Mouse (Mus musculus) heart, embryonic 10.5 days (tissue): Measurements from ENCODE around the gene Ppp4r3a. TPM values are rescaled to one million over a fixed set of nuclear protein-coding genes. Genes with fewer than 3 reads are reported as not detected.

Experiments
- DNase-seq: peaks from one replicate; pipeline ENCODE4 v3.0.0-alpha.2; 2017; ENCODE audit warnings: low spot score
- H3K27ac ChIP-seq: fragments of 300-500 bp; sonication (generic); 2 replicates; pipeline ENCODE4 v1.5.1; 2016; ENCODE audit warnings: mild to moderate bottlenecking
- H3K27me3 ChIP-seq: fragments of 300-500 bp; sonication (generic); 2 replicates; pipeline ENCODE4 v1.6.1; 2016; ENCODE audit warnings: mild to moderate bottlenecking; ENCODE audit not compliant: poor library complexity, insufficient read depth, severe bottlenecking
- H3K36me3 ChIP-seq: fragments of 300-500 bp; sonication (generic); 2 replicates; pipeline ENCODE4 v1.6.1; 2016; ENCODE audit warnings: mild to moderate bottlenecking, moderate library complexity
- H3K4me1 ChIP-seq: fragments of 300-500 bp; sonication (generic); 2 replicates; pipeline ENCODE4 v1.6.1; 2016; ENCODE audit warnings: mild to moderate bottlenecking
- H3K4me3 ChIP-seq: fragments of 300-500 bp; sonication (generic); 2 replicates; pipeline ENCODE4 v1.5.1; 2016; ENCODE audit warnings: mild to moderate bottlenecking, moderate library complexity
- H3K9me3 ChIP-seq: fragments of 300-500 bp; sonication (generic); 2 replicates; pipeline ENCODE4 v1.6.1; 2016; ENCODE audit warnings: mild to moderate bottlenecking, moderate library complexity
- WGBS: fragments of 180-500 bp; shearing (Covaris S2); methylation state at CpG from one replicate; pipeline ENCODE4 v1.1.7; 2016; 5-methylcytosine and 5-hydroxymethylcytosine counted together
- polyA plus RNA-seq: library from polyadenylated mRNA; unstranded; fragments of >200 nt; fragmentation: Nextera tagmentation; extraction: Ambion mirVana; gene quantifications from 2 replicates; pipeline ENCODE4 v1.2.1, GENCODE M21; 2016

Gene Ppp4r3a
- polyA plus RNA-seq, 1 experiment from 2014 or later, result 51.7 TPM

GRCm38 (mm10) chr12:101005665-101006420, 77.7 kb downstream of the Ppp4r3a start:
- no peak overlapping the region for H3K27ac ChIP-seq
- H3K4me3 ChIP-seq, result no peak overlapping the region
- DNase-seq, result no peak
- no peaks in the 10 kb centered on the region for H3K36me3 ChIP-seq
- peaks cover 84% of the 10 kb centered on the region for H3K27me3 ChIP-seq
- WGBS, result 79% methylated on average over 12 of the region's 12 CpGs
- H3K9me3 ChIP-seq, result no peaks in the 10 kb centered on the region
- peaks cover 32% of the 10 kb centered on the region for H3K4me1 ChIP-seq

DNA sequence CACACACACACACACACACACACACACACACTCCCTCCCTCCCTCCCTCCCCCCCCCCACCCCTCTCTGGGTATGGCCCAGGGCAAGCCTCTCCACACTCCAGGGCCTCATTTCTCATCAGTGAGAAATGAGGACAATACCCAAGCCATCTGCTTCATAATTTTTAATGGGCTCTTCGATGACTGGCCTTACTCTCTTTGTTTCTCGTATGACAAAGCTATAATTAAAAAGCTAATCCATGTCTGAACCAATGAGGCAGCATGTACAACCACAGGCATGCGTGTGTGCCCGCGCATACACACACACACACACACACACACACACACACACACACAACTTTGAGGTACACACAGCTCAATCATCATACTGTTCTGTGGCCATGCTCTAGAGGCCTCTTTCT, 78.5 kb downstream of the Ppp4r3a start:
- H3K27ac ChIP-seq, result no peak overlapping the region
- no peak overlapping the region for H3K4me3 ChIP-seq
- H3K9me3 ChIP-seq, result no peaks in the 10 kb centered on the region
- H3K36me3 ChIP-seq, result no peaks in the 10 kb centered on the region
- H3K4me1 ChIP-seq, result peaks cover 26% of the 10 kb centered on the region
- WGBS, result 94% methylated on average over 5 of the region's 5 CpGs
- H3K27me3 ChIP-seq, result peaks cover 84% of the 10 kb centered on the region
- DNase-seq, result no peak

GRCm38 (mm10) chr12:101002801-101003513, 80.5 kb downstream of the Ppp4r3a start:
- Histone ChIP-seq H3K27ac (peak overlapping the region; percentile 10; the same call in 1 of the 2 replicates), H3K36me3 (no peaks in the 10 kb centered on the region), H3K9me3 (no peaks in the 10 kb centered on the region), H3K27me3 (peaks cover 80% of the 10 kb centered on the region), H3K4me3 (no peak overlapping the region), H3K4me1 (peaks cover 34% of the 10 kb centered on the region)
- no peak for DNase-seq
- WGBS, result 54% methylated on average over 4 of the region's 4 CpGs

DNA sequence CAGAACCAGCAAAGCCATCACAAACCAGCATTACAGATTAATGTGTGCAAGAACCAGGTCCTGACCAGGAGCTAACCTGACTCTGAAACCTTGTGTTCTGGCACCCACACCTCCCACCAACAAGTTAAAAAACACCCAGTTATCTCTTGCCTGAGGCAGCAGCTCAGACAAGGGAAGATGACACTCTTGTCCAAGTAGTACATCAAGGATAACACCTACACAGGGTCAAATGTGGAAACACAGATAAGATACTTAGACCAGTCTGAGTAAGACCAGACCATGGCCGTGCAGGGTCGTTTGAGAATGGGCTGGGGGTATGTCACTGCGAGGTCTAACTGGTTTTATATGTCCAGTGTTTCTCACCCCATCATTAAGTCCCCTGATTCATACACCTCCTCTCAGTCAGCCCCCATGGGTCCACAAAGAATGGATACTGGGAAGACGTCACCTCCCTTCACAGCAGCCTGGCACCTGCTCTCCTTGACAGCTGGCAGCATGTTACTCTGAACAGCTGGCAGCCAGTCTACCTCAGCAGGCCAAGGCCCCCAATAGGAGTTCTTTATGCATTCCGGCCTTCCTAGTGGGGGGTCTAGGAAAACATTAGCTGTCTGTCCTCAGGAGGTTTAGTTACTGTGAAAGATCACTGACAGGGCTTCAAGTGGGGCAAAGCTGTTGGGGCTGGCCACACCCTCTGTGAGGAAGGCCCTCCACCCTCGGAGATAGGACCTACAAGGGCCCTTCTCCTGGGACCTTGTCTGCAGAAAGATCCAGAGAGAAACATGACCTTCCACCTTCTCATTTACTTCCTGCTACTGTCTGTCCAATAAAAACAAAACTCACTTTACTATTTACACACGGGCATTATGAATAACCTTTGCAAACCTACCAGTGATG, 84.2 kb downstream of the Ppp4r3a start:
- 0 out of 2 replicates have a peak overlapping the region, but pooled peaks have one; percentile 7 for H3K27ac ChIP-seq
- peaks cover 51% of the 10 kb centered on the region for H3K4me1 ChIP-seq
- no peak overlapping the region for H3K4me3 ChIP-seq
- DNase-seq, result no peak
- peaks cover 79% of the 10 kb centered on the region for H3K27me3 ChIP-seq
- WGBS, result 26% methylated on average over 7 of the region's 7 CpGs
- no peaks in the 10 kb centered on the region for H3K36me3 ChIP-seq
- H3K9me3 ChIP-seq, result no peaks in the 10 kb centered on the region

- no peak overlapping the region for H3K27ac ChIP-seq
- H3K4me1 ChIP-seq, result peaks cover 51% of the 10 kb centered on the region
- no peak overlapping the region for H3K4me3 ChIP-seq
- no peaks in the 10 kb centered on the region for H3K9me3 ChIP-seq
- peaks cover 79% of the 10 kb centered on the region for H3K27me3 ChIP-seq
- DNase-seq, result no peak
- H3K36me3 ChIP-seq, result no peaks in the 10 kb centered on the region
- WGBS, result 31% methylated on average over 8 of the region's 8 CpGs
Measured at GRCm38 (mm10) chr12:100998564-100998962, 84.9 kb downstream of the Ppp4r3a start.

DNA sequence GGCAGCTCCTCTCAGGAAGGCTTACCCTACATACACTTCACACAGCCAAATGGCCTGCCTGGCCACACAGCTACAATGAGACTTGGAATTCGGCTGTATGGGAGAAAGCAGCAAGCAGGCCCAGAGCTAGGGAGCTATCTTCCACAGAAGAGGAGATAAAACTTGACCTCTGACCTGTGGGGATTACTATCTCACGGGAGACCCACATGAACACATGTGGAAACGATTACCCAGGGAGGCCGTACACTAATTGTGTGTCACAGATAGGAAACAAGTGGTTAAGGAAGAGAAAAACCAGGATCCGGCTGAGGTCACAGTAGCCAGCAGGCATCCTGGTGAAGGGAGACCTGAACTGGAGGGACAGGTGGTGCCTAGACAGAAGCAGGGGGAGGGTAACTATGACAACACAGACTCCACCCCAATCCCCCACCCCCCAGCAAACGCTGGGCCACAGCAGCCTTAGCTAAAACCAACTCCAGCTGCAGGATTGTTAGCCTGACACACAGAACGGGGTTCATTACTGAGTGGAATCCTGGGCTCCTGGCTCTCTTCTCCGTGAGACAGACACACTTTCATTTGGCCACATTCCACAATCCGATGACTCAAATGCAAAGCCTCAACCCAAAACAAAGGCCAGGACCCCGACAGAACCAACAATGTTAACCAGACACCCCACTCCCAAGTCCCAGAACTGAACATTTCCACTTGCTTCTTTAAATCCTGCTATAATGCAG, 85.5 kb downstream of the Ppp4r3a start:
- Histone ChIP-seq H3K27me3 (peaks cover 79% of the 10 kb centered on the region), H3K36me3 (no peaks in the 10 kb centered on the region), H3K4me3 (no peak overlapping the region), H3K4me1 (peaks cover 51% of the 10 kb centered on the region), H3K9me3 (no peaks in the 10 kb centered on the region), H3K27ac (no peak overlapping the region)
- 12% methylated on average over 10 of the region's 10 CpGs for WGBS
- no peak for DNase-seq

DNA sequence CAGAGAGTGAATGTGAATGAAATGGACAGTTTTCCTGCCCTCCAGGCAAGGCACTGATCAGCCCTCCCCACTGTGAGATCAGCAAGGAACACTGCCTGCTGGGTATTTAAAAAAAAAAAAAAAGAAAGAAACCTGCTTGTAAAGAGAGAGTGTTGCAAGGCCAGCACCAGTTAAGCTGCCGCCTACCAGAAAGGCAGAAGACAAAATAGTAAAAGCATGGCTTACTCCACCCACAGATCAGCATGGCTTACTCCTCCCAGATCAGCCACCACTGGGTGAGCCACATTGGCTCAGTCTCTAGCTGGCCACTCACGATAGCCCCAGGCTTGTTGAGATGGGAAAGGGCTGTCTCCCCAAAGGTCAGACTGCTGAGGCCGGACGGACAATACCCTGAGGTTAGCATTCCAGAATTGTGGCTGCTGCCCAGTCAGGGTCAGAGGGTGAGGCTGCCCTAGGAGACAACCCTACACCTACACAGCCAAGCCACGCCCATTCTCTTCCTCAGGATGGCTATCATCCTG, 87.1 kb downstream of the Ppp4r3a start:
- Histone ChIP-seq H3K9me3 (no peaks in the 10 kb centered on the region), H3K36me3 (no peaks in the 10 kb centered on the region), H3K27me3 (peaks cover 79% of the 10 kb centered on the region), H3K4me1 (peaks cover 48% of the 10 kb centered on the region), H3K4me3 (no peak overlapping the region), H3K27ac (no peak overlapping the region)
- DNase-seq, result no peak
- 47% methylated on average over 5 of the region's 5 CpGs for WGBS

DNA sequence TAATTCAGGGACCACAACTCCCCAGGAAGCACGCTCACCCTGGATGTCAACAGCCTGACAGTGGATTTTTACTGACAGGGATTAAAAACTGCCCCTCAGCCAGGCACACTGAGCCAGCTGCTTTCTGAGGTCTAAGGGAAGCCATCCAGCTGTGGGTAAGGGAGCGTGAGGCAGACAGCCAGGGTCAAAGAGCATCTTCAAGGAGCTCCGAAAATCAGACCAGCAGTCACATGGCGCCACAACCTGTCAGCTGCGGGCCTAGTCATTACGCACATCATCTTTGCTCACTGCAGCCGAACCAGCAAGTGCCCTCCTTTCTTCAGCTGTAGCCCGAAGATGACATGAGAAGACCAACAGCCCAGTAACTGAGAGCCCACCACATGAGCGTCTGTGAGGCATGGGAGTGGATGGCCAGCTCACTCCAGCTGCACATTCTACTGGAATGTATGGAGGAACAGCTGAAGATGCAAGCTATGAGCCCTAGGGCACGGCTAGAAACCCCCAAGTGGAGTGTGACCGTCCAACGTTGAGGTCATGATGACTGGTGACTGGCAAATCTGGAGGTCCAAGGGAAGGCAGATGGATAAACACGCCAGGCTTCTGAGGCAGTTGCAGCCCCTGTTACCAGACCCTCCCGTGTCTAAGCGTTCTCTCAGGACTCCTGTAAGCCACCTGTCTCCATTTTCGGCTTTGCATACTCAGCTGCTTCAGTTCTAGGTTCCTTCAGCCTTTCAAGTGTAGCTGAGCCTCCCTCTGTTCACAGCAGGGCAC, 87.7 kb downstream of the Ppp4r3a start:
- H3K4me1 ChIP-seq, result peaks cover 48% of the 10 kb centered on the region
- no peaks in the 10 kb centered on the region for H3K36me3 ChIP-seq
- H3K4me3 ChIP-seq, result no peak overlapping the region
- H3K9me3 ChIP-seq, result no peaks in the 10 kb centered on the region
- peaks cover 79% of the 10 kb centered on the region for H3K27me3 ChIP-seq
- 60% methylated on average over 16 of the region's 16 CpGs for WGBS
- H3K27ac ChIP-seq, result no peak overlapping the region
- DNase-seq, result no peak

- Histone ChIP-seq H3K4me1 (peaks cover 56% of the 10 kb centered on the region), H3K27me3 (peaks cover 77% of the 10 kb centered on the region), H3K27ac (no peak overlapping the region), H3K36me3 (no peaks in the 10 kb centered on the region), H3K9me3 (no peaks in the 10 kb centered on the region), H3K4me3 (no peak overlapping the region)
- no peak for DNase-seq
- WGBS, result 88% methylated on average over 3 of the region's 3 CpGs
Measured at GRCm38 (mm10) chr12:100994140-100995015, 89.1 kb downstream of the Ppp4r3a start.

GRCm38 (mm10) chr12:100993146-100993545, 90.4 kb downstream of the Ppp4r3a start:
- 66% methylated on average over 3 of the region's 3 CpGs for WGBS
- no peaks in the 10 kb centered on the region for H3K36me3 ChIP-seq
- no peak overlapping the region for H3K27ac ChIP-seq
- DNase-seq, result no peak
- peaks cover 44% of the 10 kb centered on the region for H3K4me1 ChIP-seq
- H3K27me3 ChIP-seq, result peaks cover 87% of the 10 kb centered on the region
- H3K9me3 ChIP-seq, result no peaks in the 10 kb centered on the region
- no peak overlapping the region for H3K4me3 ChIP-seq

- no peak overlapping the region for H3K27ac ChIP-seq
- H3K9me3 ChIP-seq, result no peaks in the 10 kb centered on the region
- peaks cover 87% of the 10 kb centered on the region for H3K27me3 ChIP-seq
- no peak overlapping the region for H3K4me3 ChIP-seq
- H3K36me3 ChIP-seq, result no peaks in the 10 kb centered on the region
- 77% methylated on average over 7 of the region's 7 CpGs for WGBS
- no peak for DNase-seq
- peaks cover 38% of the 10 kb centered on the region for H3K4me1 ChIP-seq
Measured at GRCm38 (mm10) chr12:100992505-100992904, 91.0 kb downstream of the Ppp4r3a start.
